Mouse (Mus musculus): ENCODE data around the gene Gpx4. TPM values are rescaled to one million over a fixed set of nuclear protein-coding genes. Genes with fewer than 3 reads are reported as not detected.

Gene Gpx4
- polyA plus RNA-seq, 1 experiment: not detected

DNA sequence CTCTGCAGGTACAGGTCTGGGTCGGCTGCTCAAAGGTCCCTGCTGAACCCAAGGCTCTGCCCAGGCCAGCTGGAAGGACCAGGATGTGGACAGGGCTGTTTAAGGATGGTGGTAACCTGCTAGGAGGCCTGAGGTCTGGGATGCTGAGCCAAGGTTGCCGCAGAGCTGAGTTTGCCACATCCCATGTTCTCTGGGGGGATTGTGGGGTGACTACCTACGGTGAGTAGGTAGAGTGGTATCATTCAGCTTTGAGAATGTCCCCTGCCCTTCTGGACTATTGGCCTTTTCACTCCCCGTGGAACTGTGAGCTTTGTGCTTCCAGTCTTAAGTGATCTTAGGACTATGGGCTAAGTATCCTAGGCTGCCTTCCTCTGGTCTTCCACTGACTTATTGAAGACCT, 9.5 kb downstream of the Gpx4 start:
- TF ChIP-seq POLR2A (IDR thresholded peaks at IDR 0.05; ENCODE audit: insufficient read depth, low read depth, low read length): no peak
- no peak for TF ChIP-seq CTCF (IDR thresholded peaks at IDR 0.05; ENCODE audit: insufficient read depth, low read depth, low read length)
- H3K4me1 ChIP-seq (ENCODE audit: control insufficient read depth, insufficient read depth, low read length): peaks cover 21% of the 10 kb centered on the region
- H3K4me3 ChIP-seq (ENCODE audit: insufficient read depth, low read depth, low read length): no peak overlapping the region
- no peak overlapping the region for H3K27ac ChIP-seq (ENCODE audit: insufficient read depth, low read depth, low read length)
- 76% methylated on average over 4 of the region's 4 CpGs for WGBS

DNA sequence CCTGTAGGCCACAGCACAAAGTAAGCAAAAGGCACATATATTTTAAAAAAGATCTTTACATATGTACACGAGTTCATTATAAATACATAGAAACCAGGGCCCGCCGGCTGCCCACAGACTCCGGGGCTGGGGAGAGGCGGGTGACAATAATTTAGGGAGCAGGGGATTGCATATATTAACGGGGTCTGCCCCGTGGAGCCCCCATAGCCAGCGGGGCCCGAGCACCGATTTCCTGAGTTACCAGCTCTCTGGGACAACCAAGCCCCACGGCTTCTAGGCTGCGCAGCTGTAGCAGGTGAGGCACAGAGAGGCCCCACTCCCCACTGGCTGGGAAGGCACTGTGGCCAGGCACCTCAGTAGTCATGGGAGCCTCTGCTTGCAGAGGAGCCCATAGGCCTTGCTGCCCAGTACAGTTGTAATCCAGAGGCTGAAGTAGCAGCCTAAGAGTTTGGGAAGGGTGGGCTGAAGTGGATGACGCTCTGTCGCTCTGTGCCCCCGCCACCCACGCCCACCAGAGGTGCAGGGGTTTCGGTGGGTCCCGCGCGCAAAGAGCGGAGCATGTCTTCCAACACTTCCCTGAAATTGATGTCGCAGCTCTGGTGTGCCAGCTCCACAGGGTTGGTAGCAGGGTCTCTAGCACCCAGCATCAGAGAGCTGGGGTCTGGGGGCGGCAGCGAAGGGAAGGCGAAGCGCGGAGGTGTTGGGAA, 10.2 kb downstream of the Gpx4 start:
- H3K4me3 ChIP-seq (ENCODE audit: insufficient read depth, low read depth, low read length): no peak overlapping the region
- H3K27ac ChIP-seq (ENCODE audit: insufficient read depth, low read depth, low read length): no peak overlapping the region
- peaks cover 21% of the 10 kb centered on the region for H3K4me1 ChIP-seq (ENCODE audit: control insufficient read depth, insufficient read depth, low read length)
- TF ChIP-seq CTCF (IDR thresholded peaks at IDR 0.05; ENCODE audit: insufficient read depth, low read depth, low read length) (no peak), POLR2A (IDR thresholded peaks at IDR 0.05; ENCODE audit: insufficient read depth, low read depth, low read length) (no peak)
- 86% methylated on average over 27 of the region's 27 CpGs for WGBS

DNA sequence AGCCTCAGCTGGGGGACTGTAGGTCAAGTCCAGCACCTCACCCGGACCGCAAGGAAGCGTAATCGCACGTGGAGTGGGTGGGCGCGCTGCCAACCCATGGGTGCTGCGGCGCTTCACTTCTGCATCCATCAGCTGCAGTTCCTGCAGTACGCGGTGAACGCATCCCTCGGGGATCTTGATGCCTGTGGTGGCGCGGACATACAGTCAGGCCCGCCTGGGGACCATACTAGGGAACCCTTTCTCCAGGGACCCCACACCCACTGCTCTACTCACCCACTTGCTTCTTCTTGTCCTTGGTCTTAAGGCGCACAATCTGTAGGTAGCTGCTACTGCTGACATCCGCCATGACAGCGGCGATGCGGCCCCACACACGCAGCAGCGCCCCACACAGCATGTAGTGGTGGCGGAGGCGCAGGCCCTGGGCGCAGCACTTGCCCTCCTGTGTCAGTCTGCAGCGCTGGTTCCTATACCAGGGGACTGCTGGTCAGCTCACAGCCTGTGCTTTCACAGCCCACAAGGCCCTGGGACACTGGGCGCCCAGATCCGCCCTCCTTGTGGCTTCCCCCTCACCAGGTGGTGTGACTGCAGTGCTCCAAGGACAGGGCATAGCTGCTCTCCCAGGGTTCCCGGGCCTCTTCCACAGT, 10.8 kb downstream of the Gpx4 start:
- peaks cover 21% of the 10 kb centered on the region for H3K4me1 ChIP-seq (ENCODE audit: control insufficient read depth, insufficient read depth, low read length)
- WGBS: 68% methylated on average over 30 of the region's 30 CpGs
- H3K4me3 ChIP-seq (ENCODE audit: insufficient read depth, low read depth, low read length): no peak overlapping the region
- H3K27ac ChIP-seq (ENCODE audit: insufficient read depth, low read depth, low read length): no peak overlapping the region
- TF ChIP-seq POLR2A (IDR thresholded peaks at IDR 0.05; ENCODE audit: insufficient read depth, low read depth, low read length) (no peak), CTCF (IDR thresholded peaks at IDR 0.05; ENCODE audit: insufficient read depth, low read depth, low read length) (no peak)

DNA sequence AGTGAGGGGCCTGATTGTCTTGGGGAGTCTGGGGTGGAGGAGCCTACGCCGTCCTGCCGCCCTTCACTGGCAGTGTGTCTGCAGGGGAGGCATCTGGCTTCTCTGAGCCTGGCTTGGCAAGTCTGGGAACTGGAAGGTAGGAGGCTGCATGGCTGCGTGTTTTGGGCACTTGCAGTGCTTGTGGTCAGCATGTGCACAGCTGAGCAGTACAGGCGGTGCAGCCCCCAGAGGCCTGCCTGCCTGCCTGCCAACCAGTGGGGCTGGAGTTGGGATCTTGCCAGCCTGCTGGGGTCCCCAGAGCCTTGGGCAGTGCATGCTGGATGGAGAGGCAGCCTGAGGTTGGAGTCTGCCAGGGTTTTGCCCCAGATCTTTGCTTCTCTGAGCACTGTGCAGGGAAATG, 16.1 kb downstream of the Gpx4 start:
- TF ChIP-seq CTCF (IDR thresholded peaks at IDR 0.05; ENCODE audit: insufficient read depth, low read depth, low read length) (no peak), POLR2A (IDR thresholded peaks at IDR 0.05; ENCODE audit: insufficient read depth, low read depth, low read length) (no peak)

DNA sequence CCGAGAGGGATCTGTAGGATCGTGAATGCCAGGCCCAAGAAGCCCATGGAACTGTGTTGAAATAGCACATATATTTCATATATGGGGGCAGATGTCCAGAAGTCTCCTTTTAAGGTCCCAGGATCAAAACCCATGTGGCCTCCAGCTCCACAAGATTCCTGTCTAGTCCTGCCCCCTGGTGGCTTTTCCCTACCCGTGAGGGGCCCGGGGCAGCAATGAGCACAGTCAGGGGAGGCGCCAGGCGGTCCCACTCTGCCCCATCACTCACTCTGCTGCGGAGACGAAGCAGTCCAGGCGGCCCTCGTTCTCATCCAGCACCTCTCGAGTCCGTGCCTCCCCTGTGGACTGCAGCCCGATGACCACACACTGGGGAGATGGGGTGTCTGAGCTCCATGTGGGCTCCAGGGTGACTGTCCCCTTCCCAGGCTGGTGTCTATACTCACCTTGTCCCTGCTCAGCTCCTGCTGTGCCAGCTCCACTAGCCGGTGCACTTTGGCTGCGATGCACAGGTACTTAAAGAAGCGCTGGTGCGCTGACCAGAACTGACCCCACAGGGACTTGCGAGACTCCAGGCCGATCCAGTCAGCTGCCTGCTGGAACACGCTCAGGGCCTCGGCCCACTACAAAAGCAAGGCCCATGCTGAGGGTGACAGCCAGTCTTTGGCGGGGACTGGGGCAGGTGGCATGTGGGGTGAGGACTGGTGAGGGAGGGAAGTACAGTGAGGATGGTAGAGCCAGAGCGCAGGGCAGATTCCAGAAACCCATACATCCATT, 17.1 kb downstream of the Gpx4 start:
- no peaks in the 10 kb centered on the region for H3K4me1 ChIP-seq (ENCODE audit: control insufficient read depth, insufficient read depth, low read length)
- H3K4me3 ChIP-seq (ENCODE audit: insufficient read depth, low read depth, low read length): no peak overlapping the region
- TF ChIP-seq CTCF (IDR thresholded peaks at IDR 0.05; ENCODE audit: insufficient read depth, low read depth, low read length) (no peak), POLR2A (IDR thresholded peaks at IDR 0.05; ENCODE audit: insufficient read depth, low read depth, low read length) (no peak)
- 80% methylated on average over 23 of the region's 23 CpGs for WGBS
- H3K27ac ChIP-seq (ENCODE audit: insufficient read depth, low read depth, low read length): no peak overlapping the region

More for the DNA sequence above, 16.1 kb downstream of the Gpx4 start:
- 78% methylated on average over 5 of the region's 5 CpGs for WGBS
- Histone ChIP-seq H3K4me1 (ENCODE audit: control insufficient read depth, insufficient read depth, low read length) (no peaks in the 10 kb centered on the region), H3K4me3 (ENCODE audit: insufficient read depth, low read depth, low read length) (no peak overlapping the region), H3K27ac (ENCODE audit: insufficient read depth, low read depth, low read length) (no peak overlapping the region)

DNA sequence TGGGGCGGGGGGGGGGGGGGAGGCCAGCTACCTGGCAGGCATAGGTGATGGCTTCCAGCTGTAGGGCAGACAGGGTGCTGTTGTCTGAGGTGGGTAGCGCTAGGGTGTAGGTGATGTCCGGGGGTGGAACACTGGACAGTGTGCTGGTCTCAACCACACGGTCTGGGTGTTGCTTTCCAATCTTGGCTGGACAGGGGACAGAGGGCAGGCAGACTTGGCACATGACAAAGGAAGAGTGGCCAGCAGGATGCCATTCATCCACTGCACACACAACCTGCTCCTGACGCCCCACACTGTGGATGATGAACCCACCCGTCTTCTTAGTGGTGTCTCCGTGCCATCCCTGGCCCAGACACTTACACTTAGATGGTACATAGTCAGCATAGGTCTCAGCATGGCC, 22.3 kb downstream of the Gpx4 start:
- Histone ChIP-seq H3K4me3 (ENCODE audit: insufficient read depth, low read depth, low read length) (no peak overlapping the region), H3K4me1 (ENCODE audit: control insufficient read depth, insufficient read depth, low read length) (peaks cover 13% of the 10 kb centered on the region), H3K27ac (ENCODE audit: insufficient read depth, low read depth, low read length) (no peak overlapping the region)
- no peak for TF ChIP-seq POLR2A (IDR thresholded peaks at IDR 0.05; ENCODE audit: insufficient read depth, low read depth, low read length)
- 80% methylated on average over 6 of the region's 7 CpGs for whole genome bisulfite sequencing

DNA sequence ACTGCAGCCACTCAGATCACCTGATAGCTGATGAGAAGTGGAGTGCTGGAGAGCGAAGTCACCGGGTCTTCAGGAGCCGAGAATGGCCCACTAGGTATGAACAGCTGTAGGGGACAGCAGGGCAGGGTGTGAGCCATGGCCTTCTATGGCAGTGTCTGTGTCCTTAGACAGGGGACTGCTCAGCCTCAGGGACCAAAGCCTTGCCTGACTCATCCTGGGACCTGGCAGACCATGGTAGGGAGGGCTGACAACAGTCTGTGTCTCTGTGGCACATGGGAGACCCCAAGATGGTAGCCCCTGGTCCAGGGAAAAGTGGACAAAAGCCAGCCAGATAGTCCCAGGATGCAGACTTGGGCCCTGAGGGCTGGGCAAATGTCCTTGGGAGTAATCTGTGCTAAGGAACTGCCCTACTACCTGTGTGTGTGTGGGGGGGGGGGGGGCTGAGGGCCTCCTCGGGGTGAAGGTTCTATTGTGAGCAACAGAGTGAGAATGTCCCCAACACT, 23.0 kb downstream of the Gpx4 start:
- no peak overlapping the region for H3K4me3 ChIP-seq (ENCODE audit: insufficient read depth, low read depth, low read length)
- TF ChIP-seq POLR2A (IDR thresholded peaks at IDR 0.05; ENCODE audit: insufficient read depth, low read depth, low read length) (no peak), CTCF (IDR thresholded peaks at IDR 0.05; ENCODE audit: insufficient read depth, low read depth, low read length) (no peak)
- peaks cover 17% of the 10 kb centered on the region for H3K4me1 ChIP-seq (ENCODE audit: control insufficient read depth, insufficient read depth, low read length)
- H3K27ac ChIP-seq (ENCODE audit: insufficient read depth, low read depth, low read length): no peak overlapping the region
- WGBS: 89% methylated on average over 4 of the region's 4 CpGs

DNA sequence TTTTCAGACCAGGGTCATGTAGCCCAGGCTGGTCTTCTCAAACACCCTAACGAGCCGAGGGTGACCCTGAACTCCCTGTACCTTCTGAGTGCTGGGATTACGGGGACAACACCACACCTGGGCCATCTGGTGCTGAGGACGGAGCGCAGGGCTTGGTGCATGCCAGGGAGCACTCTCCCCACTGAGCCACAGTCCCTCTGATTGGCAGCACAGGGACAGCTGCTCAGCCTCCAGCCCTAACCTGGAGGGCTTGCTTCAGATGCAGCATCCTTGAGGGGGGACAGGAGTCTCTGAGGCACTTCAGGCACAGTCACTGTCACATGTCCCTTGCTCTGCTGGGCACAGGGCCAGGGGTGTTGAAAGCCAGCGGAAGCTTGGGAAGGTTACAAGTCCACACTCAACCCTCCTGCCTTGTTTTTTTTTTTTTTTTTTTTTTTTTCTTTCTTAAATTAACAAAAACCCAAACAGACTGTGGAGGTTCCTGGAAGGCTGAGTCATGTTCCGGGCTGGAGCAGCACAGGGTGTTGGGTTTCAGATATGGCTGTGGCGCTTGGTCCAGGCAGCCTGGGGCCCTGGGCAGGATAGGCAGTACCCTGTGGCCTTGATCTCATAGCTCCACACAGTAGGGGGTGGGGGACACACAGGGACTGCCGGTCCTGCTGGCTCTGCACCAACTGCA, 24.0 kb downstream of the Gpx4 start:
- TF ChIP-seq CTCF (IDR thresholded peaks at IDR 0.05; ENCODE audit: insufficient read depth, low read depth, low read length) (no peak), POLR2A (IDR thresholded peaks at IDR 0.05; ENCODE audit: insufficient read depth, low read depth, low read length) (no peak)
- WGBS: 51% methylated on average over 9 of the region's 9 CpGs
- Histone ChIP-seq H3K27ac (ENCODE audit: insufficient read depth, low read depth, low read length) (peak overlapping the region; percentile 39), H3K4me1 (ENCODE audit: control insufficient read depth, insufficient read depth, low read length) (peaks cover 22% of the 10 kb centered on the region), H3K4me3 (ENCODE audit: insufficient read depth, low read depth, low read length) (no peak overlapping the region)

All from olfactory bulb, adult 2 months (tissue).